ENCODE assay signal across 12 mouse cellular contexts in genomic region chr7:15933437-15934359, GRCm38 (mm10). TPM values are rescaled to one million over a fixed set of nuclear protein-coding genes. Genes with fewer than 3 reads are reported as not detected.
A peak's percentile ranks its signal among the peaks of the same experiment; 100 is the strongest.
DNase-seq lines count a peak whose midpoint lies in the region; ATAC-seq and TF ChIP-seq lines count a peak whose summit lies in the region.
"Had no signal": no experiment of that assay in that cellular context is flagged by ENCODE, and none has a peak within 500 bp of the region (broad histone marks: within the 10 kb centered on the region; RNA-seq: fewer than 3 reads in every experiment).

No protein-coding gene starts in this region.

- no peak for TF ChIP-seq CTCF in intestine, postnatal 0 days (IDR thresholded peaks at IDR 0.05; ENCODE audit: low read depth)
- no peak for TF ChIP-seq CTCF in forebrain, postnatal 0 days (IDR thresholded peaks at IDR 0.05; ENCODE audit: low read depth)

- intact Hi-C loops in left cerebral cortex, postnatal 25 days (cut with DNase I): no loop called here

- H3K27me3 ChIP-seq in intestine, embryonic 15.5 days (replicated peaks): no peaks in the 10 kb centered on the region
- H3K27me3 ChIP-seq in intestine, postnatal 0 days (replicated peaks; ENCODE audit: control insufficient read depth, insufficient read depth, low read length): no peaks in the 10 kb centered on the region
- H3K27me3 ChIP-seq in forebrain, postnatal 0 days (ENCODE audit: insufficient read depth, low read length): no peaks in the 10 kb centered on the region

- no peaks in the 10 kb centered on the region for H3K4me1 ChIP-seq in intestine, embryonic 15.5 days (replicated peaks)
- no peaks in the 10 kb centered on the region for H3K4me1 ChIP-seq in intestine, postnatal 0 days (replicated peaks; ENCODE audit: control insufficient read depth, insufficient read depth, low read length)
- H3K4me1 ChIP-seq in brown adipose tissue, adult 24 weeks (ENCODE audit: control insufficient read depth, insufficient read depth, insufficient read length, low read length): peaks cover 10% of the 10 kb centered on the region; the same call in 1 of the 2 replicates
- no peaks in the 10 kb centered on the region for H3K4me1 ChIP-seq in forebrain, postnatal 0 days (ENCODE audit: insufficient read depth)

- ATAC-seq in intestine, embryonic 15.5 days: no peak
- ATAC-seq in intestine, postnatal 0 days: no peak
- ATAC-seq in megakaryocyte-erythroid progenitor cell, adult 5-6 weeks (replicated peaks; ENCODE audit: low FRiP score, low TSS enrichment, poor library complexity, severe bottlenecking): no peak
- ATAC-seq in forebrain, postnatal 0 days: no peak
- ATAC-seq: forebrain, embryonic 14.5 days had no signal

- peaks cover 16% of the 10 kb centered on the region for H3K36me3 ChIP-seq in intestine, embryonic 15.5 days
- peaks cover 23% of the 10 kb centered on the region for H3K36me3 ChIP-seq in intestine, postnatal 0 days (ENCODE audit: control insufficient read depth, insufficient read depth)
- H3K36me3 ChIP-seq in forebrain, postnatal 0 days (ENCODE audit: insufficient read depth): peaks cover 25% of the 10 kb centered on the region

- no peaks in the 10 kb centered on the region for H3K9me3 ChIP-seq in intestine, embryonic 15.5 days
- H3K9me3 ChIP-seq in intestine, postnatal 0 days (ENCODE audit: control insufficient read depth): no peaks in the 10 kb centered on the region
- H3K9me3 ChIP-seq in forebrain, postnatal 0 days (ENCODE audit: low read length): no peaks in the 10 kb centered on the region

- DNase-seq in heart, adult 9 months (ENCODE audit: low spot score in 2 of 2): peak; percentile 71 to 89
- DNase-seq in left cerebral cortex, postnatal 25 days (ENCODE audit: low spot score in 2 of 2): peak; percentile 47 to 92
- DNase-seq in forebrain, postnatal 0 days: no peak
- DNase-seq in urinary bladder, postnatal 36 days (ENCODE audit: low spot score in 2 of 2): no peak
- DNase-seq: thymus, postnatal 14 days had no signal

- H3K9ac ChIP-seq in intestine, embryonic 15.5 days: no peak overlapping the region
- no peak overlapping the region for H3K9ac ChIP-seq in intestine, postnatal 0 days (ENCODE audit: low read depth, low read length)
- H3K9ac ChIP-seq in forebrain, postnatal 0 days: no peak overlapping the region
- H3K9ac ChIP-seq: liver, embryonic 14.5 days had no signal

- H3K4me3 ChIP-seq in intestine, embryonic 15.5 days (replicated peaks): no peak overlapping the region
- no peak overlapping the region for H3K4me3 ChIP-seq in intestine, postnatal 0 days (ENCODE audit: low read depth, low read length)
- 0 out of 2 replicates have a peak overlapping the region, but pooled peaks have one; percentile 10 for H3K4me3 ChIP-seq in brown adipose tissue, adult 24 weeks (ENCODE audit: insufficient read depth, low read depth, low read length)
- no peak overlapping the region for H3K4me3 ChIP-seq in forebrain, postnatal 0 days (ENCODE audit: low read depth, low read length)

- H3K4me2 ChIP-seq in intestine, embryonic 15.5 days (replicated peaks): no peak overlapping the region
- no peak overlapping the region for H3K4me2 ChIP-seq in intestine, postnatal 0 days (replicated peaks; ENCODE audit: low read depth)
- no peak overlapping the region for H3K4me2 ChIP-seq in forebrain, postnatal 0 days (ENCODE audit: low read depth)

- H3K27ac ChIP-seq in intestine, embryonic 15.5 days: peak overlapping the region; percentile 23; the same call in 1 of the 2 replicates
- H3K27ac ChIP-seq in intestine, postnatal 0 days (ENCODE audit: low read depth, low read length): no peak overlapping the region
- H3K27ac ChIP-seq in brown adipose tissue, adult 24 weeks (replicated peaks; ENCODE audit: low read depth, low read length): peak overlapping the region; percentile 94
- H3K27ac ChIP-seq in forebrain, postnatal 0 days (ENCODE audit: low read depth, low read length): no peak overlapping the region
- H3K27ac ChIP-seq: liver, embryonic 14.5 days had no signal

- 52% methylated on average over 16 of the region's 16 CpGs for WGBS in intestine, embryonic 15.5 days
- 53% methylated on average over 16 of the region's 16 CpGs for WGBS in intestine, postnatal 0 days
- 68% methylated on average over 16 of the region's 16 CpGs for WGBS in forebrain, postnatal 0 days

RNA-seq across cellular contexts. Expression of gene Selenow, which starts 11.5 kb away (rescaled TPM):
- 645 and 657 TPM in 2 replicates for polyA plus RNA-seq in intestine, embryonic 15.5 days (2015; fragmentation: Nextera tagmentation; extraction: Ambion mirVana)
- 813 and 814 TPM in 2 replicates for polyA plus RNA-seq in intestine, postnatal 0 days (2015; fragmentation: Nextera tagmentation; extraction: Ambion mirVana)
- polyA plus RNA-seq in brown adipose tissue, adult 24 weeks (2012; ENCODE audit: insufficient read depth, insufficient read length, missing spikeins): 320 and 478 TPM in 2 replicates
- 1,000 to 10,000 TPM; 1,337 to 1,417 TPM for total RNA-seq in left cerebral cortex, postnatal 25 days (2021)
- 280 and 304 TPM in 2 replicates for total RNA-seq in megakaryocyte-erythroid progenitor cell, adult 5-6 weeks (2014; fragmentation: Nextera tagmentation)
- 47.7 and 76.3 TPM in 2 replicates for total RNA-seq in megakaryocyte-erythroid progenitor cell, adult 5-6 weeks (2017)
- 813 and 1,238 TPM in 2 replicates for total RNA-seq in forebrain, postnatal 0 days (2014; rRNA removed)
- polyA plus RNA-seq in forebrain, postnatal 0 days (2015; fragmentation: Nextera tagmentation; extraction: Ambion mirVana): 2,478 and 2,732 TPM in 2 replicates

RNA-seq across cellular contexts. Expression of gene Nop53, which starts 12.2 kb away (rescaled TPM):
- polyA plus RNA-seq in intestine, embryonic 15.5 days (2015; fragmentation: Nextera tagmentation; extraction: Ambion mirVana): 161 and 174 TPM in 2 replicates
- polyA plus RNA-seq in intestine, postnatal 0 days (2015; fragmentation: Nextera tagmentation; extraction: Ambion mirVana): 109 and 115 TPM in 2 replicates
- 86.7 and 98.8 TPM in 2 replicates for polyA plus RNA-seq in brown adipose tissue, adult 24 weeks (2012; ENCODE audit: insufficient read depth, insufficient read length, missing spikeins)
- total RNA-seq in left cerebral cortex, postnatal 25 days (2021): 100 to 1,000 TPM in 1 of 2 experiments, 10 to 100 TPM in 1; 98.5 to 104 TPM
- total RNA-seq in megakaryocyte-erythroid progenitor cell, adult 5-6 weeks (2014; fragmentation: Nextera tagmentation): 117 and 138 TPM in 2 replicates
- total RNA-seq in megakaryocyte-erythroid progenitor cell, adult 5-6 weeks (2017): 260 and 313 TPM in 2 replicates
- 117 and 189 TPM in 2 replicates for total RNA-seq in forebrain, postnatal 0 days (2014; rRNA removed)
- polyA plus RNA-seq in forebrain, postnatal 0 days (2015; fragmentation: Nextera tagmentation; extraction: Ambion mirVana): 143 and 154 TPM in 2 replicates

RNA-seq across cellular contexts. Expression of gene Ehd2, which starts 33.7 kb away (rescaled TPM):
- 42.3 and 50.9 TPM in 2 replicates for polyA plus RNA-seq in intestine, embryonic 15.5 days (2015; fragmentation: Nextera tagmentation; extraction: Ambion mirVana)
- 29.3 and 30.9 TPM in 2 replicates for polyA plus RNA-seq in intestine, postnatal 0 days (2015; fragmentation: Nextera tagmentation; extraction: Ambion mirVana)
- 141 and 148 TPM in 2 replicates for polyA plus RNA-seq in brown adipose tissue, adult 24 weeks (2012; ENCODE audit: insufficient read depth, insufficient read length, missing spikeins)
- 1 to 10 TPM; 4.7 to 8.4 TPM for total RNA-seq in left cerebral cortex, postnatal 25 days (2021)
- 2.7 and 3.3 TPM in 2 replicates for total RNA-seq in megakaryocyte-erythroid progenitor cell, adult 5-6 weeks (2014; fragmentation: Nextera tagmentation)
- 1.4 and 1.5 TPM in 2 replicates for total RNA-seq in megakaryocyte-erythroid progenitor cell, adult 5-6 weeks (2017)
- total RNA-seq in forebrain, postnatal 0 days (2014; rRNA removed): 3.1 and 3.5 TPM in 2 replicates
- polyA plus RNA-seq in forebrain, postnatal 0 days (2015; fragmentation: Nextera tagmentation; extraction: Ambion mirVana): 4.4 and 5.0 TPM in 2 replicates

RNA-seq across cellular contexts. Expression of gene Crxos, which starts 51.3 kb away (rescaled TPM):
- polyA plus RNA-seq in intestine, embryonic 15.5 days (2015; fragmentation: Nextera tagmentation; extraction: Ambion mirVana): not detected in 2 replicates
- polyA plus RNA-seq in intestine, postnatal 0 days (2015; fragmentation: Nextera tagmentation; extraction: Ambion mirVana): not detected in 2 replicates
- polyA plus RNA-seq in brown adipose tissue, adult 24 weeks (2012; ENCODE audit: insufficient read depth, insufficient read length, missing spikeins): not detected in 2 replicates
- total RNA-seq in left cerebral cortex, postnatal 25 days (2021): not detected
- not detected in 2 replicates for total RNA-seq in megakaryocyte-erythroid progenitor cell, adult 5-6 weeks (2014; fragmentation: Nextera tagmentation)
- not detected in 2 replicates for total RNA-seq in megakaryocyte-erythroid progenitor cell, adult 5-6 weeks (2017)
- not detected in 2 replicates for total RNA-seq in forebrain, postnatal 0 days (2014; rRNA removed)
- not detected in 2 replicates for polyA plus RNA-seq in forebrain, postnatal 0 days (2015; fragmentation: Nextera tagmentation; extraction: Ambion mirVana)
- polyA plus RNA-seq: forebrain, embryonic 14.5 days; liver, embryonic 14.5 days; neural tube, embryonic 14.5 days had no signal

RNA-seq across cellular contexts. Expression of gene Crx, which starts 53.9 kb away (rescaled TPM):
- polyA plus RNA-seq in intestine, embryonic 15.5 days (2015; fragmentation: Nextera tagmentation; extraction: Ambion mirVana): not detected in 2 replicates
- not detected in 2 replicates for polyA plus RNA-seq in intestine, postnatal 0 days (2015; fragmentation: Nextera tagmentation; extraction: Ambion mirVana)
- not detected in 2 replicates for polyA plus RNA-seq in brown adipose tissue, adult 24 weeks (2012; ENCODE audit: insufficient read depth, insufficient read length, missing spikeins)
- total RNA-seq in left cerebral cortex, postnatal 25 days (2021): not detected
- total RNA-seq in megakaryocyte-erythroid progenitor cell, adult 5-6 weeks (2014; fragmentation: Nextera tagmentation): not detected in 2 replicates
- not detected in 2 replicates for total RNA-seq in megakaryocyte-erythroid progenitor cell, adult 5-6 weeks (2017)
- 1.2 and 1.9 TPM in 2 replicates for total RNA-seq in forebrain, postnatal 0 days (2014; rRNA removed)
- 0.05 and 0.25 TPM in 2 replicates for polyA plus RNA-seq in forebrain, postnatal 0 days (2015; fragmentation: Nextera tagmentation; extraction: Ambion mirVana)
- polyA plus RNA-seq: liver, embryonic 14.5 days; neural tube, embryonic 14.5 days had no signal

Comparison
In these comparisons a context has a peak if more than half of its experiments do, and no peak if none do; other contexts are left out.
1. H3K27ac ChIP-seq: peak in intestine, embryonic 15.5 days (single experiment) and brown adipose tissue, adult 24 weeks (single experiment); none in intestine, postnatal 0 days (single experiment) and forebrain, postnatal 0 days (single experiment).
2. DNase-seq: peak in heart, adult 9 months (2 of 2) and left cerebral cortex, postnatal 25 days (2 of 2); none in forebrain, postnatal 0 days (single experiment) and urinary bladder, postnatal 36 days (0 of 2).